Mouse (Mus musculus): ENCODE measurements around the gene Psip1. TPM values are rescaled to one million over a fixed set of nuclear protein-coding genes. Genes with fewer than 3 reads are reported as not detected.
"Not testable (repeated sequence)": the region's sequence is repeated elsewhere in the genome, so short reads cannot be mapped to it uniquely, and the experiment has no call there.

The Psip1 gene
- total and polyA plus RNA-seq, 3 experiments: 54.0 to 161 (median 68.1) TPM

DNA sequence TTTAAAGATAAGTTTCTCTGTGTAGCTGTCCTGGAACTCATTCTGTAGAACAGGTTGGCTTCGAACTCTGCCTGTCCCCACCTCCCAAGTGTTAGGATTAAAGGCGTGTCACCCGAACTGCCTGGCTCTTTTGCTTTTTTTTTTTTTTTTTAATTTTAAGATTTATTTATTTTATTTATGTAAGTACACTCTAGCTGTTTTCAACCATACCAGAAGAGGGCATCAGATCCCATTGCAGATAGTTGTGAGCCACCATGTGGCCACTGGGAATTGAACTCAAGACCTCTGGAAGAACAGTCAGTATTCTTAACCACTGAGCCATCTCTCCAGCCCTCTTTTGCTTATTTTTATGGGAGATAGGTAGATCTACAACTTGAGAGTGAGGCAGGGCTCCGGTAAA is 43.8 kb upstream of the Psip1 start:
- H3K4me3 ChIP-seq (ENCODE audit: control insufficient read depth in 1 of 2, insufficient read depth in 1 of 2, low read depth in 2 of 2, low read length in 2 of 2); H3K9me3 ChIP-seq (replicated peaks; ENCODE audit: insufficient read depth, low read length); H3K36me3 ChIP-seq (ENCODE audit: control insufficient read depth in 1 of 2, insufficient read depth in 2 of 2, low read length in 2 of 2); H3K9ac ChIP-seq (ENCODE audit: control insufficient read depth, low read depth, low read length, poor library complexity, severe bottlenecking); H3K4me1 ChIP-seq (ENCODE audit: control insufficient read depth in 1 of 2, insufficient read depth in 2 of 2, low read length in 2 of 2); H3K27me3 ChIP-seq (ENCODE audit: control insufficient read depth in 1 of 2, insufficient read depth in 2 of 2, low read length in 2 of 2); H3K27ac ChIP-seq (ENCODE audit: control insufficient read depth, low read depth, low read length); H3K79me2 ChIP-seq (ENCODE audit: control insufficient read depth, insufficient read depth, low read length, poor library complexity): not testable (repeated sequence)
- DNase-seq (ENCODE audit: low read depth, low spot score): peak; percentile 43
- TF ChIP-seq CTCF (IDR thresholded peaks at IDR 0.05 in 2 of 3, conservative IDR thresholded peaks at IDR 0.05 in 1 of 3; ENCODE audit: control insufficient read depth in 1 of 3, insufficient read depth in 1 of 3, low read depth in 2 of 3, low read length in 3 of 3, poor library complexity in 1 of 3, severe bottlenecking in 1 of 3) (peak in 2 of 3 experiments; percentile 23 to 47; a peak in 3 of 6 replicates), ZNF384 (IDR thresholded peaks at IDR 0.05; ENCODE audit: low read depth, low read length) (peak; percentile 61)

DNA sequence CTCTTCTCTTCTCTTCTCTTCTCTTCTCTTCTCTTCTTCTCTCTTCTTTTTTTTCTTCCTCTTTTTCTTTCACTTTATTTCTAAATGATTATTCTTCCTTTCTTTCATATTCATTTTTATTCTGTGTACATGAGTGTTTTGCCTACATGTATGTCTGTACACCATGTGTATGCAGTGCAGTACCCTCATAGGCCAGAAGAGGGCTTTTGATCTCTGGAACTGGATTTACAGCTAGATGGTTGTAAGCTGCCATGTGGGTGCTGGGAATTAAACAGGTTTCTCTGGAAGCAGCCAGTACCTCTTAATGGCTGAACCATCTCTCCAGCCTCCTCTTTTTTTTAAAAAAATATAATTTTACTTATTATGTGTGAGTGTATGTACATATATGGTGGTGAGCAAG is 41.7 kb upstream of the Psip1 start:
- no peaks in the 10 kb centered on the region for H3K27me3 ChIP-seq (ENCODE audit: control insufficient read depth in 1 of 2, insufficient read depth in 2 of 2, low read length in 2 of 2)
- peaks cover 0 to 4% of the 10 kb centered on the region in 2 experiments; a peak in 2 of 4 replicates for H3K4me1 ChIP-seq (ENCODE audit: control insufficient read depth in 1 of 2, insufficient read depth in 2 of 2, low read length in 2 of 2)
- H3K9ac ChIP-seq (ENCODE audit: control insufficient read depth, low read depth, low read length, poor library complexity, severe bottlenecking): no peak overlapping the region
- peaks cover 0 to 15% of the 10 kb centered on the region in 2 experiments; a peak in 2 of 4 replicates for H3K36me3 ChIP-seq (ENCODE audit: control insufficient read depth in 1 of 2, insufficient read depth in 2 of 2, low read length in 2 of 2)
- peaks cover 3% of the 10 kb centered on the region for H3K79me2 ChIP-seq (ENCODE audit: control insufficient read depth, insufficient read depth, low read length, poor library complexity)
- H3K27ac ChIP-seq (ENCODE audit: control insufficient read depth, low read depth, low read length): no peak overlapping the region
- DNase-seq (ENCODE audit: low read depth, low spot score): peak; percentile 88
- TF ChIP-seq MAFK (IDR thresholded peaks at IDR 0.05; ENCODE audit: borderline replicate concordance, low read depth, low read length): no peak
- 0 out of 2 replicates have a peak, but pooled peaks have one; percentile 38 for TF ChIP-seq SIN3A (IDR thresholded peaks at IDR 0.05; ENCODE audit: low read length)
- no peak for TF ChIP-seq ZMIZ1 (IDR thresholded peaks at IDR 0.05; ENCODE audit: low read depth, low read length)
- peak; percentile 16 to 69 (median 68); a peak in 5 of 6 replicates for TF ChIP-seq CTCF (IDR thresholded peaks at IDR 0.05 in 2 of 3, conservative IDR thresholded peaks at IDR 0.05 in 1 of 3; ENCODE audit: control insufficient read depth in 1 of 3, insufficient read depth in 1 of 3, low read depth in 2 of 3, low read length in 3 of 3, poor library complexity in 1 of 3, severe bottlenecking in 1 of 3)
- no peak; the same call in 1 of the 2 replicates for TF ChIP-seq RAD21 (IDR thresholded peaks at IDR 0.05; ENCODE audit: low read depth, low read length)
- TF ChIP-seq MYC (IDR thresholded peaks at IDR 0.05; ENCODE audit: low read depth, low read length): peak; percentile 57; the same call in 1 of the 2 replicates
- TF ChIP-seq NRF1 (IDR thresholded peaks at IDR 0.05; ENCODE audit: insufficient read depth, low read depth, low read length, poor library complexity, severe bottlenecking): no peak
- no peak for TF ChIP-seq JUND (IDR thresholded peaks at IDR 0.05; ENCODE audit: low read depth, low read length)
- peak; percentile 46 for TF ChIP-seq SMC3 (IDR thresholded peaks at IDR 0.05; ENCODE audit: low read depth, low read length)
- H3K4me3 ChIP-seq (ENCODE audit: control insufficient read depth in 1 of 2, insufficient read depth in 1 of 2, low read depth in 2 of 2, low read length in 2 of 2): no peak overlapping the region
- H3K9me3 ChIP-seq (replicated peaks; ENCODE audit: insufficient read depth, low read length): no peaks in the 10 kb centered on the region

- H3K9me3 ChIP-seq (replicated peaks; ENCODE audit: insufficient read depth, low read length): no peaks in the 10 kb centered on the region
- peaks cover 0 to 15% of the 10 kb centered on the region in 2 experiments; a peak in 2 of 4 replicates for H3K36me3 ChIP-seq (ENCODE audit: control insufficient read depth in 1 of 2, insufficient read depth in 2 of 2, low read length in 2 of 2)
- peaks cover 3% of the 10 kb centered on the region for H3K79me2 ChIP-seq (ENCODE audit: control insufficient read depth, insufficient read depth, low read length, poor library complexity)
- DNase-seq (ENCODE audit: low read depth, low spot score): peak; percentile 63
- no peaks in the 10 kb centered on the region for H3K27me3 ChIP-seq (ENCODE audit: control insufficient read depth in 1 of 2, insufficient read depth in 2 of 2, low read length in 2 of 2)
- peaks cover 0 to 4% of the 10 kb centered on the region in 2 experiments; a peak in 2 of 4 replicates for H3K4me1 ChIP-seq (ENCODE audit: control insufficient read depth in 1 of 2, insufficient read depth in 2 of 2, low read length in 2 of 2)
- peak overlapping the region; percentile 90 to 99 for H3K4me3 ChIP-seq (ENCODE audit: control insufficient read depth in 1 of 2, insufficient read depth in 1 of 2, low read depth in 2 of 2, low read length in 2 of 2)
- H3K9ac ChIP-seq (ENCODE audit: control insufficient read depth, low read depth, low read length, poor library complexity, severe bottlenecking): peak overlapping the region; percentile 95; the same call in 1 of the 2 replicates
- peak overlapping the region; percentile 66 for H3K27ac ChIP-seq (ENCODE audit: control insufficient read depth, low read depth, low read length)
- TF ChIP-seq CHD2 (IDR thresholded peaks at IDR 0.05; ENCODE audit: low read length) (no peak), BHLHE40 (IDR thresholded peaks at IDR 0.05; ENCODE audit: borderline replicate concordance, low read depth, low read length) (0 out of 2 replicates have a peak, but pooled peaks have one; percentile 9), ZC3H11A (IDR thresholded peaks at IDR 0.05; ENCODE audit: low read depth, low read length) (no peak), GABPA (IDR thresholded peaks at IDR 0.05; ENCODE audit: low read depth, low read length) (no peak), GATA1 (IDR thresholded peaks at IDR 0.05; ENCODE audit: low read depth, low read length) (peak; percentile 37; the same call in 1 of the 2 replicates), TCF12 (IDR thresholded peaks at IDR 0.05; ENCODE audit: low read depth, low read length) (0 out of 2 replicates have a peak, but pooled peaks have one; percentile 6), MXI1 (IDR thresholded peaks at IDR 0.05; ENCODE audit: low read depth, low read length) (no peak), TAL1 (IDR thresholded peaks at IDR 0.05; ENCODE audit: low read length) (no peak), NRF1 (IDR thresholded peaks at IDR 0.05; ENCODE audit: insufficient read depth, low read depth, low read length, poor library complexity, severe bottlenecking) (no peak), POLR2A (IDR thresholded peaks at IDR 0.05; ENCODE audit: control insufficient read depth in 1 of 2, insufficient read depth in 1 of 2, low read depth in 1 of 2, low read length in 2 of 2, poor library complexity in 1 of 2) (no peak), EP300 (IDR thresholded peaks at IDR 0.05; ENCODE audit: low read depth in 1 of 2, low read length in 2 of 2) (peak in 1 of 2 experiments; percentile 53; a peak in 2 of 4 replicates), RCOR1 (IDR thresholded peaks at IDR 0.05; ENCODE audit: low read depth, low read length) (peak; percentile 42)
Observed at GRCm38 (mm10) chr4:83526988-83527334, 40.7 kb upstream of the Psip1 start.

All from MEL (cell line).